Mouse (Mus musculus) MEL (cell line): Measurements from ENCODE around the gene Cbx8. TPM values are rescaled to one million over a fixed set of nuclear protein-coding genes. Genes with fewer than 3 reads are reported as not detected.

Source experiments
- DNase-seq: peaks from one replicate; pipeline ENCODE4 v3.0.0; 2011; ENCODE audit warnings: low read depth, low spot score
- H3K27ac ChIP-seq: 2 replicates; pipeline ENCODE4 v1.5.1; 2012; ENCODE audit warnings: low read depth, mild to moderate bottlenecking, control low read depth, low read length, moderate library complexity; ENCODE audit not compliant: control insufficient read depth
- H3K27me3 ChIP-seq, 2 experiments: fragments of 150-350 bp in 1 of 2; sonication (generic) in 1 of 2; 2 replicates each; pipeline ENCODE4 v1.6.1; 2012; ENCODE audit warnings: low read length in 2 of 2, mild to moderate bottlenecking in 2 of 2, improper control_type of control experiment in 1 of 2, moderate library complexity in 1 of 2; ENCODE audit not compliant: insufficient read depth in 2 of 2, control insufficient read depth in 1 of 2
- H3K36me3 ChIP-seq, 2 experiments: 2 replicates each; pipeline ENCODE4 v1.6.1; 2012 to 2014; ENCODE audit warnings: low read length in 2 of 2, improper control_type of control experiment in 1 of 2, inconsistent platforms in 1 of 2, mild to moderate bottlenecking in 1 of 2; ENCODE audit not compliant: insufficient read depth in 2 of 2, control insufficient read depth in 1 of 2
- H3K4me1 ChIP-seq, 2 experiments: fragments of 150-350 bp in 1 of 2; sonication (generic) in 1 of 2; 2 replicates each; pipeline ENCODE4 v1.6.1; 2012; ENCODE audit warnings: low read length in 2 of 2, improper control_type of control experiment in 1 of 2, mild to moderate bottlenecking in 1 of 2; ENCODE audit not compliant: insufficient read depth in 2 of 2, control insufficient read depth in 1 of 2
- H3K4me3 ChIP-seq, 2 experiments: fragments of 150-350 bp in 1 of 2; sonication (generic) in 1 of 2; 2 replicates each; pipeline ENCODE4 v1.5.1; 2012; ENCODE audit warnings: low read depth in 2 of 2, low read length in 2 of 2, mild to moderate bottlenecking in 2 of 2, moderate library complexity in 2 of 2, control low read depth in 1 of 2, improper control_type of control experiment in 1 of 2; ENCODE audit not compliant: control insufficient read depth in 1 of 2, insufficient read depth in 1 of 2
- H3K79me2 ChIP-seq: 2 replicates; pipeline ENCODE4 v1.6.1; 2012; ENCODE audit warnings: mild to moderate bottlenecking, low read length, moderate library complexity; ENCODE audit not compliant: control insufficient read depth, poor library complexity, insufficient read depth
- H3K9ac ChIP-seq: 2 replicates; pipeline ENCODE4 v1.6.1; 2012; ENCODE audit warnings: low read depth, mild to moderate bottlenecking, control low read depth, low read length, moderate library complexity; ENCODE audit not compliant: control insufficient read depth, poor library complexity, severe bottlenecking
- H3K9me3 ChIP-seq: fragments of 150-350 bp; sonication (generic); replicated peaks from 2 replicates; pipeline ENCODE4 v1.6.1; 2012; ENCODE audit warnings: mild to moderate bottlenecking, low read length, improper control_type of control experiment, moderate library complexity; ENCODE audit not compliant: insufficient read depth
- CHD1 ChIP-seq: IDR thresholded peaks from 2 replicates; pipeline ENCODE4 v1.6.1; 2012; ENCODE audit warnings: low read depth, mild to moderate bottlenecking, inconsistent platforms, low read length, improper control_type of control experiment
- E2F4 ChIP-seq: IDR thresholded peaks from 2 replicates; pipeline ENCODE4 v1.6.1; 2011; ENCODE audit warnings: low read depth, low read length, improper control_type of control experiment, borderline replicate concordance
- ELF1 ChIP-seq: IDR thresholded peaks from 2 replicates; pipeline ENCODE4 v1.6.1; 2014; ENCODE audit warnings: low read depth, mild to moderate bottlenecking, inconsistent platforms, low read length, improper control_type of control experiment, moderate library complexity
- ETS1 ChIP-seq: IDR thresholded peaks from 2 replicates; pipeline ENCODE4 v1.6.1; 2012; ENCODE audit warnings: low read depth, mild to moderate bottlenecking, inconsistent platforms, low read length, improper control_type of control experiment, moderate library complexity
- GATA1 ChIP-seq: IDR thresholded peaks from 2 replicates; pipeline ENCODE4 v1.6.1; 2011; ENCODE audit warnings: low read depth, low read length, improper control_type of control experiment
- KAT2A ChIP-seq: conservative IDR thresholded peaks from 2 replicates; pipeline ENCODE4 v1.6.1; 2012; ENCODE audit warnings: low read depth, low read length, improper control_type of control experiment, inconsistent platforms
- MAFK ChIP-seq: IDR thresholded peaks from 2 replicates; pipeline ENCODE4 v1.6.1; 2011; ENCODE audit warnings: low read depth, mild to moderate bottlenecking, low read length, improper control_type of control experiment, borderline replicate concordance
- MAX ChIP-seq: IDR thresholded peaks from 2 replicates; pipeline ENCODE4 v1.6.1; 2011; ENCODE audit warnings: low read length, improper control_type of control experiment
- MAZ ChIP-seq: IDR thresholded peaks from 2 replicates; pipeline ENCODE4 v1.6.1; 2012; ENCODE audit warnings: low read depth, mild to moderate bottlenecking, inconsistent platforms, low read length, improper control_type of control experiment
- MEF2A ChIP-seq: IDR thresholded peaks from 2 replicates; pipeline ENCODE4 v1.6.1; 2014; ENCODE audit warnings: low read depth, mild to moderate bottlenecking, inconsistent platforms, low read length, improper control_type of control experiment; ENCODE audit not compliant: poor library complexity, insufficient replicate concordance, severe bottlenecking; ENCODE audit errors: extremely low read depth
- MYB ChIP-seq: IDR thresholded peaks from 2 replicates; pipeline ENCODE4 v1.6.1; 2011; ENCODE audit warnings: mild to moderate bottlenecking, low read depth, low read length, improper control_type of control experiment
- NELFE ChIP-seq: IDR thresholded peaks from 2 replicates; pipeline ENCODE4 v1.6.1; 2011; ENCODE audit warnings: low read depth, low read length, improper control_type of control experiment
- NRF1 ChIP-seq: IDR thresholded peaks from 2 replicates; pipeline ENCODE4 v1.6.1; 2014; ENCODE audit warnings: low read depth, mild to moderate bottlenecking, inconsistent platforms, low read length, improper control_type of control experiment, moderate library complexity; ENCODE audit not compliant: poor library complexity, insufficient read depth, severe bottlenecking
- RAD21 ChIP-seq: IDR thresholded peaks from 2 replicates; pipeline ENCODE4 v1.6.1; 2011; ENCODE audit warnings: mild to moderate bottlenecking, low read depth, low read length, improper control_type of control experiment
- SMC3 ChIP-seq: IDR thresholded peaks from 2 replicates; pipeline ENCODE4 v1.6.1; 2011; ENCODE audit warnings: low read depth, low read length, improper control_type of control experiment
- TCF12 ChIP-seq: IDR thresholded peaks from 2 replicates; pipeline ENCODE4 v1.6.1; 2014; ENCODE audit warnings: low read depth, mild to moderate bottlenecking, inconsistent platforms, low read length, improper control_type of control experiment, moderate library complexity
- UBTF ChIP-seq: IDR thresholded peaks from 2 replicates; pipeline ENCODE4 v1.6.1; 2012; ENCODE audit warnings: low read depth, mild to moderate bottlenecking, inconsistent platforms, low read length, improper control_type of control experiment, moderate library complexity, borderline replicate concordance; ENCODE audit not compliant: insufficient read depth
- USF1 ChIP-seq: IDR thresholded peaks from 2 replicates; pipeline ENCODE4 v1.6.1; 2014; ENCODE audit warnings: low read depth, mild to moderate bottlenecking, inconsistent platforms, low read length, improper control_type of control experiment, moderate library complexity
- ZKSCAN1 ChIP-seq: IDR thresholded peaks from 2 replicates; pipeline ENCODE4 v1.6.1; 2012; ENCODE audit warnings: low read depth, mild to moderate bottlenecking, inconsistent platforms, low read length, improper control_type of control experiment, moderate library complexity
- ZMIZ1 ChIP-seq: IDR thresholded peaks from 2 replicates; pipeline ENCODE4 v1.6.1; 2012; ENCODE audit warnings: low read depth, mild to moderate bottlenecking, inconsistent platforms, low read length, improper control_type of control experiment, moderate library complexity
- polyA plus RNA-seq, 2 experiments: library from polyadenylated mRNA; stranded (reverse) in 1 of 2; unstranded in 1 of 2; fragments of >175 nt in 1 of 2; fragments of >200 nt in 1 of 2; gene quantifications; 2 replicates each; pipeline versions ENCODE4 v1.2.1 to v1.2.4; 2012; ENCODE audit warnings: low replicate concordance in 2 of 2, low read depth in 1 of 2; ENCODE audit not compliant: insufficient read length in 2 of 2, insufficient read depth in 1 of 2, missing spikeins in 1 of 2
- total RNA-seq: library from RNA; depleted of rRNA; stranded (reverse); fragments of 300-350 nt; gene quantifications from 2 replicates; pipeline ENCODE4 v1.2.3, GENCODE M21; 2012

Gene Cbx8
- total and polyA plus RNA-seq, 3 experiments, result 5.7 to 11.3 TPM; not detected in 1

DNA sequence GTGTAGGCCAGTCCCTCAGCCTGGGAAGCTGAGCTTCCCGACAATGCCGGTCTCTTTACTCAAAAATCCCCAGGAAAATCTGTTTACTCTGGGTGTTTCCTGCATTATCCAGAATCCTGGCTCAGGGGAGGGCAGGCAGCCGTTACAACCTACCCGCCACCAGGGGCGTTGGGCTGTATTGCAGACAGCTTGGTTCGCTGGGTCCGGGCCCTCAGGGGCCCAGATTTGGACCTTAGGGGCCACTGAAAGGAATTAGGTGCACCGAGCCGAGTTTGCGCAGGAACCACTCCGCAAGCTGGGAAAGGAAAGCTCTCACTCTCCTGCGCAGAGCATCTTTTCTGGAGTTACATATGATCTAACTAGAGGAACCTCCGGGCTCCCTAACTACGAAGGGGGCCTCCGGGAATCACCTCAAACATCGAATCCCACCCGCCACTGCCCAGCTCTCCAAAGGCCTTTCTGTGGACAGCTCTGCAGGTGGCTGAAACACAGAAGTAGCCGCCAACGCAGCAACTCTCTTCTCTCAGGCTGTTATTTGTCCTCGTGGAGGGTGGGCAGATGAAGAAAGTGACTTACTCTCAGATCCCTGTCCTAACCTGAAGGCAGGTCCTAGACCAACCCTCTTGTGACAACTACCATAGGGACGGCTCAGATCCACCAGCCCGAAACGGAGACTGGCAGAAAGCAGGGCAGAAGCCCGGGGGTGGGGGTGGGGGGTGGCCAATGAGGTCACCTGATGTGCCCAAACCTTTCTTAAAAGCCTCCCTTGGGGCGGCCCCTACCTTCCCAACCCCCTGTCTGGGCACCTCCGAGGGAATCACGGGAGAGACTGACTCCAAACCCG lies 47.8 kb upstream of the Cbx8 start:
- Histone ChIP-seq H3K27ac (no peak overlapping the region), H3K4me3 (no peak overlapping the region), H3K9me3 (no peaks in the 10 kb centered on the region), H3K9ac (no peak overlapping the region), H3K27me3 (no peaks in the 10 kb centered on the region), H3K79me2 (peaks cover 22% of the 10 kb centered on the region), H3K36me3 (peaks cover 0 to 7% of the 10 kb centered on the region in 2 experiments; a peak in 1 of 4 replicates), H3K4me1 (peaks cover 0 to 16% of the 10 kb centered on the region in 2 experiments; a peak in 1 of 4 replicates)
- TF ChIP-seq UBTF (no peak), ELF1 (no peak), RAD21 (no peak), MEF2A (no peak), MAFK (no peak), KAT2A (no peak), GATA1 (no peak), TCF12 (no peak), CHD1 (no peak), ZMIZ1 (no peak), USF1 (no peak)
- no peak for DNase-seq

DNA sequence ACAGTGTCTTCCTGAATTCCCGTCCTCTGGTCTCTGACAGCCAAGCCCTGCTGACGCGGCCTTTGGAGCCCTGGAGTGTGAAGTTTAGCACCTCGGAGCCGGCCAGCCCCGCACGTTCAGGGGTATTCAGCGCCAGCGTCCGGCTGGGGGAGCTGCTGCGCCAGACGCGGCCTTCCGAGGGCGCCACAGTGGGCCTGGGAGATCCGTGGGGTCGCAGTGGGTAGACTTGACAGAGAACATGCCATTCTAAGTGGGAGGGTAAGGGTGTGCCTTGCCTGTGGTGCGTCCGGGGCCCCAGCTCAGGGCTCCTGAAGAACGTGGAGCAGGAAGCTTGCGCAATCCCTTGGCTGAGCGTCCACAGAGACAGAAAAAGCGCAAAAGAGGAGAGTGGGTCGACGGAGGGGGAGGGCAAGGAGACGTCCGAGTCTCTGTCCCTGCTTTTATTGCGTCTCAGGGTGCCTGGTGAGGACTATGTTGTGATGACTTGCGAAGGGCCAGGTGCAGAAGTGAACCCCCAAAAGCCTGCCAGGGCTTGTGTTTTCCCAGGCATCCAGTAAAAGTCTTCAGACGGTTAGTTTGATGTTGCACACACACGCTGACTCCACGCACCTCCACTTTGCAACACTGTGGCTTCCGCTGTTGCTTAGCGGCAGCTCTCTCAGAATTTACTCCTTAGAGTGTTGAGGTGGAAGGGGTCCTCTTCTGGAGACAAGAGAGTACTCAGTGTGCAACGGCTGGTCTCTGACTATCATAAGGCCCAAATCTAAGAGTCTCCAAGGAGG lies 46.7 kb upstream of the Cbx8 start:
- peaks cover 23% of the 10 kb centered on the region for H3K79me2 ChIP-seq
- DNase-seq, result no peak
- no peak overlapping the region for H3K9ac ChIP-seq
- no peaks in the 10 kb centered on the region for H3K9me3 ChIP-seq
- peaks cover 0 to 7% of the 10 kb centered on the region in 2 experiments; a peak in 1 of 4 replicates for H3K36me3 ChIP-seq
- H3K4me1 ChIP-seq, result peaks cover 0 to 14% of the 10 kb centered on the region in 2 experiments; a peak in 1 of 4 replicates
- no peak for TF ChIP-seq ETS1
- no peak for TF ChIP-seq ELF1
- no peak for TF ChIP-seq MAZ
- no peak for TF ChIP-seq E2F4
- no peak for TF ChIP-seq MYB
- no peak for TF ChIP-seq TCF12
- TF ChIP-seq SMC3, result no peak
- no peak for TF ChIP-seq NELFE
- TF ChIP-seq MAX, result no peak
- no peak for TF ChIP-seq NRF1
- no peak for TF ChIP-seq MAFK
- TF ChIP-seq ZKSCAN1, result no peak
- no peak overlapping the region for H3K4me3 ChIP-seq
- no peak overlapping the region for H3K27ac ChIP-seq
- no peaks in the 10 kb centered on the region for H3K27me3 ChIP-seq
